Mouse (Mus musculus): ENCODE data around the gene Mon1a.

The Mon1a gene

DNA sequence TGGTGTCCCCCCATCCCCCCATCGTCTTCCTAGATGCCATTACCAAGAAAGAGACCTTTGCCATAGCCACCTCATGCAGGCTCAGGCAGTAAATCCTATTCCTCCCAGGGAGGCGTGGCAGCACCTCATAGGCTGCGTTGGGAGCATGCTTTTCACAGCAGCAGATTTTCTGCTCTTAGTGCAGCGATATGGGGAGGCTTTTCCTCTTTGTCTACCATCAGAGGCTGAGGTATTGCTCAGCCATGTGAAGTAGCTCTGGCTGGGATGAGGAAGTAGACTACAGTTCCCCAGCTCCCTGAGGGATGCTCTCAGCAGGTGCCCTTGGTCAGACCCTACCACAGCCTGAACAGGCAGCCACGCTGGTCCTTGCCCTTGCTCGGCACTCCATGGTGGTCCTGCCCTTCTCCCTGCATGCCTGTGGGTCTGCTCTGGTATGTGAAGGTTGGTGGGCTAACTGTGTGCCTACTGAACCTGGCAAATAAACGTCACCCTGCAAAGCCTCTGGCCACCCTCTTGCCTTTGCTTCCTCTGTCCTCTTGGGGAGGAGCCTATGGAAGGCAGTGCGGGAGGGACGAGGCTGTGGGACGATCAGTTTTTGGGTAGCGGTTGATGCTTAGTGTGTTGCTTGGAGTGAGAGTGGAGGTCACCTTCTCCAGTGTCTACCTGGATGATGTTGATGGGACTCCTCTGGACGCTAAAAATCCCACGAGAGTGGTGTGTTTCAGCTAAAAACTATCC lies 61.4 kb downstream of the Mon1a start:
- DNase-seq (ENCODE audit: low spot score), result no peak

- no peak for DNase-seq (ENCODE audit: low spot score)
Measured at GRCm38 (mm10) chr9:107949922-107950235, 61.9 kb downstream of the Mon1a start, which contains the start of gene Traip. Gene Traip (plus strand): TSS chr9:107950136.

DNA sequence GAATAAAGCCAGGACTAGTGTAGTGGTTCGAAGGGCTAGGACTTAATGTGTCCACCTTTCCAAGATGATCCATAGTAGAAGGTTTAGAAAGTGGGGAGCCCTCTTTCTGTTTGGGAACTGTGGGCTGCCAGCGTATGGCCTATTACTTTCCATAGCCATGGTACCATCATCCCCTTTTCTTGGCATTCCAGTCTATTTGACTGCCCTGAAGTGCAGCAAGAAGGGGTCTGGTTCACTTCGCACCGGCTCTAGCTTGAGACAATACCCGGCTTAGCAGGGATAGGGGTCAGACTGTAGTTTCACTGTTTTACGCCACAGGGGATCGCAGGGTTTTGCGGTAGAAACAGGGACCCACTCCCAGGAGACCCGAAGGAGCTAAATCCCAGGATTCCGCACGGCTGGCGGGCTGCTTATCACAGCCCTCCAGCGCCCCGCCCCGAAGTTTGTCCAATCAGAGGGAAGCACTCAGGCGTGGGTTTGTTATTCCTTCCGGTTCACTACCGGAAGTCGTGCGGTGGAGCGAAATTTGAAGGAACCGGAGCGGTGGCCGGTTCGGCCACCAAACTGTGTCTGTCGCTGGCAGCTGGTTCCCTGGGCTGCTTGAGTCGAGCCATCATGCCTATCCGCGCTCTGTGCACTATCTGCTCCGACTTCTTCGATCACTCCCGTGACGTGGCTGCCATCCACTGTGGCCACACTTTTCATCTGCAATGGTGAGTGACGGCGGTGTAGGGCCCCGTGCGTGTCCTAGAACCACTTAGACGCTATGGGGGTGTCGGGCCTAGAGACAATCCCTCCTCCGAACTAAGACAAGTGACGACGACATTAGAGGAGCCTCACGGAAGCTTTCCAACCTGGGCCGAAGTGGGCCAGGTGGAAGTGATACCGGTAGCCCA lies 62.8 kb downstream of the Mon1a start:
- peak; percentile 83 for DNase-seq (ENCODE audit: low spot score)
